Mouse (Mus musculus) cerebellum, adult 9-11 months (tissue): Measurements from ENCODE around the gene Gnas.
"Not testable (repeated sequence)": the region's sequence is repeated elsewhere in the genome, so short reads cannot be mapped to it uniquely, and the experiment has no call there.

Experiments used
- DNase-seq: peaks from one replicate; pipeline ENCODE4 v3.0.0; 2022

Gnas gene

DNA sequence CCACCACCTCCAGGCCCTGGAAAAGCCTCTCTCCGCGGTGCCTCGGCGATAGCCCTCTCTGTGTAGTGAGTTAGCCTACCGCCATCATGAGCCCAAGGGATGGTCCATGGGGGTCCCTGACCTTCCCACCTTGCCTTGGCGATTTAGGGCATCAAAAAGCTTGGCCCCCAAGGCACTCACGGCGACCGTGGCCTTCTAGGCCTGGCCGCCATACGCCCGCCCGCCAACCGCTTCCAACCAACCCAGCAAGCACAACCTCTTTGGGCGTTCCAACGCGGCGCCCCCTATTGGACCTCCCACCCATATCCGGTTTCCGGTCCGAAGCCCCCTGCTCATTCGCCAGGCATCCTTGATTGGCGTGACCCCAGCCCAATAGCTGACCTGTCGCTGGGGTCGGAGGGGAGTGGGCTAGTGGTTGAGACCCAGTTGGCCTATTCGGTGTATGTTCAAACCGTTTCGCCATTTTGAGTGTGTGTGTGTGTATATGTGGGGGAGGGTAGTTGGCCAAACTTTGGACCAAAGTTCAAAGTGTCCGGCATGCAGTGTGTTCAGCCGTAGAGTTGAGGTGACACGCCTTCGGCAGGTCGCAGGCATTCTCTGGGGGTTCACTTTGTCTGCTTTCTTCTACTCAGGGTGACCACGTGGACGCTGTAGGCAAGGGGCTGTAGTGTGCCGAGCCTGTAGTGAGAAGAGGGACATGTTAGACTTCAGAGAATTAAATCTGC, 11.2 kb downstream of the Gnas start:
- DNase-seq = no peak

DNA sequence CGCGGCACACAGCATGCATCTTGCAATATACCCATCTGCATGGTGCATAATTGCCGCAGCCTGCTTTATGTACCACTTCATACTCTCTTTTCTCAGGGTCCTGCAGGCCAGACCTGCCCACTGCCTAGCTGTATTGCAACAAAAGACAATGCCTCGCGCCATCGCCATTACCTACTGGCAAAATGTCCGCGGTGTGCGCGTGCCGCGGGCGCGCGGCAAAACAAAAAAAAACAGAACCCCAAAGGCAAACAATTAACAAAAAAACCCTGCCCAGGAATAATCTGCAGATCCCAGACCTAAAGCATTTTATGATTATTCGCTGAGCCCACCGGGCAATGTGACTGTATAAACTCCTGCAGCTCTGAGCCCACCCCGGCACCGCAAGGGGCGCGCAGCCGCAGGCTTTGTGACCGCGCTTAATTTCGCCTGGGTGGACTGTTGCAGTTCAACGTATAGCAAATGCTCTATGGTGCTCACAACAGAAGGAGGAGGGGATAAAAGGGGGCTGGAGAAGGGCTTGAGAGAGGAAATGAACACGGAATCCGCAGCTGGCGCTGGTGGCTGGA, 11.9 kb downstream of the Gnas start:
- DNase-seq = no peak

DNA sequence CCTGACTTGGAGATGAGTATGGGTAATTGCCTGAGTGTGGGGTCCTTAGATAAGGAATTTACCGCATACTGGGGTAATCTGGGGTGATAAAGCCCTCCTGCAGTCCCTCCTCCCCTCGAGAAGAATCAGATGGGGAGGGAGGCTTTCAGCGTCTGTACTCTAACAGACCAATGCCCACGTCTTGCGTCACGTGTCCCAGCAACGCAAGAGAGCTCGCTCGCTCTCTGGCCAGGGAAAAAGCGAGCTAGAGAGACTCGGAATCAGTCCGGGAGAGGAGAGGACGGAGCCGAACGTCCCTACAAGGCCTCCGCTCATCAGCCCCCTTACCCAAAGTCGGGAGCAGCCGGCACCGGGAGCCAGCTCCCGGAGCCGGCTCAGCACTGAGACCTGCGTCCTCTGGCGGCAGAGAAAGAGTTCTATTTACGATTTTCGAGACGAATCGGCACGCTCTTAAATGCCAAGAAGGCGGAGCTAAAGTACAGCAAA, 13.0 kb downstream of the Gnas start:
- DNase-seq = no peak

DNA sequence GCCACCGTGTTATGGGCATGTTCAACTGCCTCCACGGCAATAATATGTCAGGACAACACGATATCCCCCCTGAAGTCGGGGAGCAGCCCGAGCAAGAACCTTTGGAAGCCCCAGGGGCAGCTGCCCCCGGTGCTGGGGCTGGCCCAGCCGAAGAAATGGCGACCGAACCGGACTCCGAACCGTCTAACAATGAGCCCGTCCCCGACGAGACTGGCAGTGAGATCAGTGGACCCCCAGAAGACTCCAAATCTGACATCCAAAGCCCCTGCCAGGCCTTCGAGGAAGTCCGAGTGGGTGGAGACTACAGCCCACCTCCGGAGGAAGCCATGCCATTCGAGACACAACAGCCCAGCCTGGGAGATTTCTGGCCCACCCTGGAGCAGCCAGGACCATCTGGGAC, 13.7 kb downstream of the Gnas start:
- no peak for DNase-seq

DNA sequence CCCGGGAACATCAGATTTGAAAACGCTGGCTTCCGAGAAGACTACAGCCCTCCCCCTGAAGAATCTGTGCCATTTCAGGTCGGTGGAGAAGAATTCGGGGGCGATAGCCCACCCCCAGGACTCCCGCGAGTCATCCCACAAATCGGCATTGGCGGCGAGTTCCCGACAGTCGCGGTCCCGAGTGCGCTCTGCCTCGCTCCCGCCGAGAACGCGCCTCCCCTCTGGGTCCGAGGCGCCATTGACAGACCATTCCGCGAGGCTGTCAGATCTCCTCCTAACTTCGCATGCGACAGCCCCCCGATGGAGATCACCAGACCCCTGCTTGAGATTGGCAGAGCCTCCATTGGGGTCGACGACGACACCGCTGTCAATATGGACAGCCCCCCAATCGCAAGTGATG, 14.4 kb downstream of the Gnas start:
- DNase-seq = no peak

GRCm38 (mm10) chr2:174299091-174299770, 15.1 kb downstream of the Gnas start:
- DNase-seq = no peak

DNA sequence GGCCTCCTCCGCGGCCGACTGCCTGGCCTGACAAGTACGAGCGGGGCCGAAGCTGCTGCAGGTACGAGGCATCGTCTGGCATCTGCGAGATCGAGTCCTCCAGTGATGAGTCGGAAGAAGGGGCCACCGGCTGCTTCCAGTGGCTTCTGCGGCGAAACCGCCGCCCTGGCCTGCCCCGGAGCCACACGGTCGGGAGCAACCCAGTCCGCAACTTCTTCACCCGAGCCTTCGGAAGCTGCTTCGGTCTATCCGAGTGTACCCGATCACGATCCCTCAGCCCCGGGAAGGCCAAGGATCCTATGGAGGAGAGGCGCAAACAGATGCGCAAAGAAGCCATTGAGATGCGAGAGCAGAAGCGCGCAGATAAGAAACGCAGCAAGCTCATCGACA, 15.6 kb downstream of the Gnas start:
- no peak for DNase-seq

GRCm38 (mm10) chr2:174300186-174300585, 16.1 kb downstream of the Gnas start:
- DNase-seq = no peak

DNA sequence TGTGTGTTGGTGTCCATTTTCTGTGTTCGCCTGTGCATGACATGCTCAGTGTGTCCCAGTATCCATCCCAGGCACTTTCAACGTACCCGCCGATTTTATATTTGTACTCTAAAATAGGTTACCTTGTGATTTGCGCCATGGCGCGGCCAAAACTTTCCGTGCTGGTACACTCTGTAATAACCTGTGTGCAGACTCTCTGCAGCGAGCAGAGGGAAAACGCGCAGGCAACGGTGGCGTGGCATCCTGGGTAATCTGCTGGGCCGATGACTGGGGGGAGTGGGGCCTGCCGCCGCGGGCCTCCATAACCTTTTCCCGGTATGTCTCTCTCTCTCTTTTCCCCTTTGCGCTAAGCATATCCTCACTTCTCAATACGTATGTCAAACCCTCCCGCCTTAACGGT, 16.5 kb downstream of the Gnas start:
- no peak for DNase-seq

DNA sequence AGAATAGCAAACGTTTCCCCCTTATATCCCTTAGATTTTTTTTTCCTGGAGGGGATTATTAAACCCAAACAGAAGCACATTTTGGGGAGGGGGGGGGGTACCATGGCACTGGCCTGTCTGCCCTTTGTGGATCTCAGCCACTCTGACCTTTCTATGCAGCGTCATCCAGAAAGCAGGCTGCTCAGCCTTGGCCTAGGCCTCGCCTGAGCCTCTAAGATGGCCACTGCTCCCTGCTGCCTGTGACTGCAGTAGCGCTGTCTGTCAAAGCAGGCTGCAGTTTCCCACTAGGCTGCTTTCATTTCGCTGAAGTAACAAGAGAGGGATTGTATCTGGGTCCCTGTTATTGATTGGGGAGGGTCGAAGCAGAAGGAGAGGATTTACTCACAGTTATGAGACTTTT, 18.4 kb downstream of the Gnas start:
- no peak for DNase-seq

- no peak for DNase-seq
Measured at GRCm38 (mm10) chr2:174305646-174306045, 21.5 kb downstream of the Gnas start.

DNA sequence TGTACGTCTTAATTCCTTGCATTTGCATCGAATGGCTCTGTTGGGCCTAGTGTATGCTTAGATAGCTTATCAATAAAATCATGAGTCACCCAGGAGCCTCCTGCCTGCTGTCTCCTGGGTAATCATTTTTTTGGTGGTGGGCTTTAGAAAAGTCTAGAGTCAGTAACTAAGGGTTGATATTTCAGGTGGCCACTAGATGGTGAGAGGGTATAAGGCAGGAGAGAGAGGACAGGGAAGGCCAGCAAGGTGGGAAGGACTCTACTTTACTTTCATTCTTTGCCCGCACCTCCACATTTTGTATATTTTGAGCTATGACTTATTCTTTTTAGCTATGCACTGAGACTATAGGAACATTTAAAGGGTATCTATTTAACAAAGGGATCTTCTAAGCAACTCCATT, 23.8 kb downstream of the Gnas start:
- DNase-seq = no peak

DNA sequence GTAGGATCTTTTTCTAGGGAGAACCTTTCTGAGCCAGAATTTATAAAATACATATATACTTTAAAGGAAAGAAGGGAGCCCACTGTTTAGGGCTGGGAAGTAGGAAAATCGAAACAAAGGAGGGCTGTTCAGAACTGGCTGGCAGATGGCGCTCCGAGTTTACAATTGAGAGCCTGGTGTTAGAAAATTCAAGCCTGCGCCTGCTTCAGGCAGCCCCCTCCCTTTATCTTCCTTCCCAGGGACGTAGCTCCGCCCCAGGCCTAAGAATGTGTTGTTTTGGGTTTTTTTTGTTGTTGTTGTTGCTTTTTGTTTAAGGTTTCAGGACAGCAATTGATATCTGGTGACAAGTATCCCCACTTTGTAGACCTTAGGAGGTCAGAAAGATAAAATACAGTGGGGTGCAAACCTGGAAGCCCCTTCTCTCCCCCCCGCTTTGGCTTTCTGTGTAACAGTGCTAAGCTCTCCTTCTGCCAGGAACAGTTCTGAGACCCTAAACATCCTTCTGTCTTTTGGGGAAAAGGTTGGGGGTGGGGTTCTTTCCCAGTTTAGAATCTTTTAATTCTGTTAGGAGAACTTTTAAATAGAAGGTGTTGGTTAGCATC, 26.9 kb downstream of the Gnas start:
- DNase-seq = no peak

- no peak for DNase-seq
Measured at GRCm38 (mm10) chr2:174311613-174312012, 27.5 kb downstream of the Gnas start.

DNA sequence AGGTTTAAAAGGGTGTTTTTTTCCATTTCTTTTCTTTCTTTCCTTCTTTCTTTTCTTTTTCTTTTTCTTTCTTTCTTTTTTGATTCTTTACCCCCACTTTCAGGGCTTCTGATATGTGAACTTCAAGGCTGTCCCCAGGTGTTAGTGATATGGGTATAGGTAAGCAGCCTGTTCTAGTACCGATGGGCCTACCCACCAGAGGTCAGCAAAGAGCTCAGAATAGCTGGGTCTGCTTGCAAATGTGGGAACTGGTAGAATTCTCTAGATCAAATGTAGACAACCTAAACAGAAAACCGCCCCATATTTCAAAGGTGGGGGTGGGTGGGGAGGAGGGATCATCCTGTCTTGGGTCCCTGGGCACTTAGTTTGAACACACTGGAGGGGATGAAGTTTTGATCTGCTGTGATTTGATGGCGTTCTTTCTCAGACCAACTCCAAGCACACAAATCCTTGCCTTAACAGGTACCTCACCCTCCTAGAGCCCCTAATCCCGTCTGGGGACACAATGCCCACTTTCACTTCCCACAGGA, 28.1 kb downstream of the Gnas start:
- DNase-seq = peak; percentile 61

DNA sequence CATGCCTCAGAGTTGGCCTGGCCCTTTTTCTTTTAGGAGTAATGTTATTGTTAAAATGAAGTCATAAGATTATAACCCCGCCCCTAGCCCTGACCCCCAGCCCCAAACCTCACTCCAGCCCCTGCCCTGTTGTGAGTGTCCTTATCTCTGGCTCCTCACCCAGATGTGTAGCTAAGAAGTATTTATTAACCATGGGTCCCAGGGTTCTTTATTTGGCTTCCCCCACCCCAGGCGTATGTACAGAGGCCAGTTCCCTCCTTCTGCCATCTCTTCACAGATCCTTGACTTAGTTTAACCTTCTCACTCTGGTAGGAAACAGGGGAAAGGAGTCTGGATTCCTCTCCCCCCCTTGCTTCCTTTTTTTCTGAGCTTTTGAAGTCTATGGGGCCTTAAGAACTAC, 28.5 kb downstream of the Gnas start:
- DNase-seq = no peak

DNA sequence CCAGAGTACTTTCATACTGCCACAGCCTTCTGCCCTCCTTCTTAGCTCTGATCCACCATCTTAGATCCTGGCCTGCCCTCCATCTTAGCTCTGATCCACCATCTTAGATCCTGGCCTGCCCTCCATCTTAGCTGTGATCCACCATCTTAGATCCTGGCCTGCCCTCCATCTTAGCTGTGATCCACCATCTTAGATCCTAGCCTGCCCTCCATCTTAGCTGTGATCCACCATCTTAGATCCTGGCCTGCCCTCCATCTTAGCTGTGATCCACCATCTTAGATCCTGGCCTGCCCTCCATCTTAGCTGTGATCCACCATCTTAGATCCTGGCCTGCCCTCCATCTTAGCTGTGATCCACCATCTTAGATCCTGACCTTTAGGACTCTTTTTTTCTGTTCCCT, 31.3 kb downstream of the Gnas start:
- DNase-seq = not testable (repeated sequence)

DNA sequence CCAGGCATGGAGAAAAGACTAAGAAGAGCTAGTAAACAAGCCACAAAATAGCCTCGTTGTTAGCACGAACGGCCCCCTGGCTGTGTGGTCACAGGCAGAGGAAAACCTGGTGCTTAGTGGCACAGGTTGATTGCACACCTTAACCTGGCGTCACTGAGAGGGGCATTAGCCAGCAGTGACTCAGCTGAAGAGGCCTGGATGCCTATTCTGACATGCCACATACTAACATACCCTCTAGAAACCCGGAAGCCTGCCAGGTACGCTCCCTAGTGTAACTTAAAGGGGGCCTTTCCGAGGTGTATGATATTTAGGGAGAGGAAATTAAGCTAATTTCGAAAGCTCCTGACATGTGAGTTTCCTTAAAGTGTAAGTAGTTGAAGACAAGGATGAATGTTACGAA, 32.5 kb downstream of the Gnas start:
- DNase-seq = no peak

DNA sequence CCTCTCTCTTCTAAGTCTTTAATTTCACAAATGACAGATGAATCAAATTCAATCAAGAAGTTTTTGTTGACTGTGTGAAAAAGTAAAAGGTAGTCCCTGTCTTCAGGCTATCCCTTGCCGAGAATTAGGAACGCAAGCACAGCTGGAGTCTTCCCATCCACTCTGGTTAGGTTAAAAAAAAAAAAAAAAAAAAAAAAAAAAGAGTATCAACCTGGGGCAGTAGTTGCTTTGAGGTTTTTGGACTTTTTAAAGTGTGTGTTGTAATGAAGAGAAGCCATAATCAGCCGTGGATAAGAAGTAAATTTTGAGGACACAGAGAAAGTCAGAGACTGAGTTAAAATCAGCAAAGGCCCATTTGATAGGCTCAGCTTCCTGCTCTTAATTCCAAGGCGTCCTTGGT, 41.9 kb downstream of the Gnas start:
- no peak for DNase-seq

- no peak for DNase-seq
Measured at GRCm38 (mm10) chr2:174326481-174326880, 42.4 kb downstream of the Gnas start.

GRCm38 (mm10) chr2:174327295-174327981, 43.3 kb downstream of the Gnas start:
- peak; percentile 83 for DNase-seq

DNA sequence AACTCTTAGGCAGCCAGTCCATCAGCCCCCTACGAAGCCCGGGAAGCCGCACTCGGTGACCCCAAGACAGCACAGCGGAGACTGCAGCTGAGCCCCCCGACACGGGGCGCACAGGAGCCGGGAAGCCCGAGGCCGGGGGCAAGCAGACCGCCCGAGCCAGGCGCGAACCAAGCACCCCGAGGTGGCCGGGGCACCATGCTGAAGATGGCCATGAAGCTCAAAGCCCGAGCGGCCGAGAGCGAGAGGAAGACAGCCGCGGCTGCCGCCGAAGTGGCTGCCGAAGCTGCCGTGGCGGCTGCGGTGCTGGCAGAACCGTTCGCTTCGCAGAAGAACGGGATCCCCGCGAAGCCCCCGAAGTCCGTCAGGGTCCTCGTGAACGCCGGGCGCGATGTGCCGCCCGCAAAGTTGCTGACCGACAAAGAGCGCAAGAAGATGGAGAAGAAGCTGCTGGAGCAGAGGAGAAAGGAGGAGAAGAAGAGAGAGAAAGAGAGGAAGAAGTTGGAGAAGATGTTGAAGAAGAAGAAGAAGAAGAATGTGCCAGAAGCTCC, 44.3 kb downstream of the Gnas start:
- DNase-seq = peak; percentile 45
